Mouse (Mus musculus) CH12.LX (cell line): ENCODE measurements at regions not wholly inside any gene's neighbourhood (a gene's known extent, or its start where the extent isn't known, plus 50 kb on each side); places are given as distances from the start of the nearest gene placed in this dataset.

Experiments
- DNase-seq: peaks from one replicate; pipeline ENCODE4 v3.0.0-alpha.2; 2013; ENCODE audit errors: extremely low read depth
- H3K27ac ChIP-seq: 2 replicates; pipeline ENCODE4 v1.5.1; 2012; ENCODE audit warnings: low read depth, mild to moderate bottlenecking, control low read depth, moderate library complexity; ENCODE audit not compliant: insufficient read depth
- H3K27me3 ChIP-seq: replicated peaks from 2 replicates; pipeline ENCODE3; 2012; ENCODE audit warnings: inconsistent platforms
- H3K36me3 ChIP-seq, 2 experiments: replicated peaks in 1 of 2; 2 replicates each; pipeline versions ENCODE3 to v1.6.1; 2012; ENCODE audit warnings: inconsistent platforms in 1 of 2, low read length in 1 of 2, mild to moderate bottlenecking in 1 of 2, mixed read lengths in 1 of 2, moderate library complexity in 1 of 2; ENCODE audit not compliant: control insufficient read depth in 1 of 2, insufficient read depth in 1 of 2
- H3K4me1 ChIP-seq, 2 experiments: 2 replicates each; pipeline ENCODE4 v1.6.1; 2012; ENCODE audit warnings: inconsistent platforms in 1 of 2, moderate library complexity in 1 of 2; ENCODE audit not compliant: insufficient read depth in 2 of 2, control insufficient read depth in 1 of 2
- H3K4me2 ChIP-seq: 2 replicates; pipeline ENCODE4 v1.6.1; 2012; ENCODE audit warnings: low read depth, mild to moderate bottlenecking, control low read depth; ENCODE audit not compliant: poor library complexity, insufficient read depth, severe bottlenecking
- H3K4me3 ChIP-seq, 3 experiments: fragments of 150-350 bp in 1 of 3; sonication (generic) in 1 of 3; replicated peaks in 1 of 3; 2 replicates each; pipeline versions ENCODE3 to v1.5.1; 2011 to 2012; ENCODE audit warnings: low read depth in 2 of 3, low read length in 2 of 3, mild to moderate bottlenecking in 2 of 3, moderate library complexity in 2 of 3, control low read depth in 1 of 3, improper control_type of control experiment in 1 of 3, inconsistent platforms in 1 of 3, mixed read lengths in 1 of 3; ENCODE audit not compliant: poor library complexity in 1 of 3
- H3K79me2 ChIP-seq: replicated peaks from 2 replicates; pipeline ENCODE4 v1.6.1; 2012; ENCODE audit warnings: mild to moderate bottlenecking, moderate library complexity; ENCODE audit not compliant: control insufficient read depth, poor library complexity, insufficient read depth, severe bottlenecking; ENCODE audit errors: extremely low read depth
- H3K9ac ChIP-seq: 2 replicates; pipeline ENCODE4 v1.6.1; 2012; ENCODE audit warnings: low read depth, mild to moderate bottlenecking, control low read depth, moderate library complexity; ENCODE audit not compliant: insufficient read depth
- H3K9me3 ChIP-seq: replicated peaks from 2 replicates; pipeline ENCODE3; 2012; ENCODE audit warnings: low read length, inconsistent platforms, mixed read lengths
- BHLHE40 ChIP-seq: IDR thresholded peaks from 2 replicates; pipeline ENCODE4 v1.6.1; 2011; ENCODE audit warnings: mild to moderate bottlenecking, low read depth, low read length, improper control_type of control experiment
- CHD1 ChIP-seq: IDR thresholded peaks from 2 replicates; pipeline ENCODE4 v1.6.1; 2012; ENCODE audit warnings: low read depth, low read length, improper control_type of control experiment, inconsistent platforms
- CHD2 ChIP-seq: IDR thresholded peaks from 2 replicates; pipeline ENCODE4 v1.6.1; 2011; ENCODE audit warnings: low read length, improper control_type of control experiment
- CTCF ChIP-seq, 2 experiments: IDR thresholded peaks in 1 of 2; conservative IDR thresholded peaks in 1 of 2; 2 replicates each; pipeline ENCODE4 v1.5.1; 2011 to 2012; ENCODE audit warnings: low read depth in 2 of 2, low read length in 2 of 2, improper control_type of control experiment in 1 of 2, inconsistent platforms in 1 of 2, mild to moderate bottlenecking in 1 of 2, moderate library complexity in 1 of 2
- ETS1 ChIP-seq: conservative IDR thresholded peaks from 2 replicates; pipeline ENCODE4 v1.6.1; 2012; ENCODE audit warnings: low read depth, mild to moderate bottlenecking, inconsistent platforms, low read length, improper control_type of control experiment, moderate library complexity
- HCFC1 ChIP-seq: IDR thresholded peaks from 2 replicates; pipeline ENCODE4 v1.6.1; 2012; ENCODE audit warnings: low read depth, mild to moderate bottlenecking, inconsistent platforms, low read length, improper control_type of control experiment
- IRF4 ChIP-seq: IDR thresholded peaks from 2 replicates; pipeline ENCODE4 v1.6.1; 2014; ENCODE audit warnings: low read depth, mild to moderate bottlenecking, inconsistent platforms, low read length, improper control_type of control experiment
- KAT2A ChIP-seq: IDR thresholded peaks from 2 replicates; pipeline ENCODE4 v1.6.1; 2012; ENCODE audit warnings: low read length, improper control_type of control experiment, inconsistent platforms; ENCODE audit not compliant: insufficient replicate concordance
- MAX ChIP-seq: IDR thresholded peaks from 2 replicates; pipeline ENCODE4 v1.6.1; 2011; ENCODE audit warnings: low read length, improper control_type of control experiment
- MEF2A ChIP-seq: IDR thresholded peaks from 2 replicates; pipeline ENCODE4 v1.6.1; 2014; ENCODE audit warnings: low read depth, mild to moderate bottlenecking, inconsistent platforms, low read length, improper control_type of control experiment, borderline replicate concordance
- MXI1 ChIP-seq: IDR thresholded peaks from 2 replicates; pipeline ENCODE4 v1.6.1; 2011; ENCODE audit warnings: mild to moderate bottlenecking, low read depth, low read length, improper control_type of control experiment
- MYC ChIP-seq: IDR thresholded peaks from 2 replicates; pipeline ENCODE4 v1.6.1; 2011; ENCODE audit warnings: low read depth, mild to moderate bottlenecking, improper control_type of control experiment, low read length
- NELFE ChIP-seq: IDR thresholded peaks from 2 replicates; pipeline ENCODE4 v1.6.1; 2011; ENCODE audit warnings: low read depth, low read length, improper control_type of control experiment
- NRF1 ChIP-seq: IDR thresholded peaks from 2 replicates; pipeline ENCODE4 v1.6.1; 2014; ENCODE audit warnings: low read depth, mild to moderate bottlenecking, inconsistent platforms, low read length, improper control_type of control experiment, moderate library complexity
- POLR2A ChIP-seq: IDR thresholded peaks from 2 replicates; pipeline ENCODE4 v1.6.1; 2011; ENCODE audit warnings: low read depth, mild to moderate bottlenecking, improper control_type of control experiment, low read length
- POLR2AphosphoS2 ChIP-seq: IDR thresholded peaks from 2 replicates; pipeline ENCODE4 v1.6.1; 2011; ENCODE audit warnings: low read depth, low read length, improper control_type of control experiment
- RAD21 ChIP-seq: IDR thresholded peaks from 2 replicates; pipeline ENCODE4 v1.6.1; 2011; ENCODE audit warnings: low read depth, mild to moderate bottlenecking, low read length, improper control_type of control experiment, moderate library complexity
- SIN3A ChIP-seq: IDR thresholded peaks from 2 replicates; pipeline ENCODE4 v1.6.1; 2012; ENCODE audit warnings: low read length, improper control_type of control experiment, inconsistent platforms
- TBP ChIP-seq: conservative IDR thresholded peaks from 2 replicates; pipeline ENCODE4 v1.6.1; 2011; ENCODE audit warnings: low read depth, low read length, improper control_type of control experiment
- TCF12 ChIP-seq: IDR thresholded peaks from 2 replicates; pipeline ENCODE4 v1.6.1; 2014; ENCODE audit warnings: low read depth, mild to moderate bottlenecking, inconsistent platforms, low read length, improper control_type of control experiment
- UBTF ChIP-seq: IDR thresholded peaks from 2 replicates; pipeline ENCODE4 v1.6.1; 2012; ENCODE audit warnings: low read depth, mild to moderate bottlenecking, inconsistent platforms, low read length, improper control_type of control experiment, moderate library complexity
- USF2 ChIP-seq: conservative IDR thresholded peaks from 2 replicates; pipeline ENCODE4 v1.6.1; 2011; ENCODE audit warnings: low read depth, low read length, improper control_type of control experiment
- ZMIZ1 ChIP-seq: IDR thresholded peaks from 2 replicates; pipeline ENCODE4 v1.6.1; 2012; ENCODE audit warnings: low read depth, mild to moderate bottlenecking, inconsistent platforms, low read length, improper control_type of control experiment
- dilution Hi-C: fragments of 300-500 bp; cut with MboI; formaldehyde crosslinking; loops from 2 replicates; pipeline ENCODE4 v1.14.3; 2020; ENCODE audit warnings: low sequenced_read_pairs; ENCODE audit not compliant: extremely low pct_unique_long_range_greater_than_20kb, extremely low pct_ligation_motif_present
- in situ Hi-C: fragments of 300-500 bp; cut with MboI; formaldehyde crosslinking; loops from 3 replicates; pipeline ENCODE4 v1.14.3; 2019; ENCODE audit warnings: low sequenced_read_pairs, low pct_ligation_motif_present, low pct_unique_long_range_greater_than_20kb, mixed read lengths

DNA sequence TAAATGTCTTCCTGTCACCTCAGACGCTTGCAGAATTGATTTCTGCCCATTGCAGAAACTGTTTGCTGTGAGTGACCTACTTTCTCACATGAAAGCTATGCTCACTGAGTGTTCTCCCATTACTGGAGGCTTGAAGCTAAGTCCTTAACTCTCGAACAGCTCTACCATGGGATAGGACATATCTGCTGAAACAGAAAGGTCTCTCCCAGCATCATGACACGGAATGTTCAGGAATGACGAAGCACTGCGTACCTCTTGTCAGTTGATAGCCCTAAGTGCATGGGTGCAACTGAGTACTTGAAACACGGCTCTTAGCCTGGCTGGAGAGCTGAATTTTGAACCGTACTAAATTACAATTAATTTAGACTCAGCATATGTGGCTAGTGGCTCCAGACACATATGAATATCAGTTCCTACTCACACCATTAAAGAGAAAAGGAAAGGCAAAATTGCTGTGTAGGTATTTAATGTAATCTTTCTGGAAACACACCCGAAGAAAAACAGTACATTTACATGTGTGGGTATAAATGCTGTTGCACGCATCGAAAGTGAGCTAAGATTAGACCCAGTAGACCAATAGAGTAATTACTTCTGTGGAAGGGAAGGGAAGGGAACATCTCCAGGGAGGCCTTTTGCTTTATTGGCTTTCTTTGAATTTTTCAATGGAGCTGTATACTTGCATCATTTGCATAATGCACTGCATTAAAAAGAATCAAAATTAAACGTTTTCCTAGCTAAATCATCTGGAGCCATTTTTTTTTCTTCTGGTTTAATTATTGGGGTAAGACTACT lies 97.6 kb upstream of the Fhl2 start:
- no peak for TF ChIP-seq KAT2A
- no peak for TF ChIP-seq TCF12
- no peak for TF ChIP-seq TBP
- TF ChIP-seq IRF4, result no peak
- no peak for TF ChIP-seq ETS1
- TF ChIP-seq NRF1, result no peak
- no peak for TF ChIP-seq UBTF
- TF ChIP-seq CTCF (conservative IDR thresholded peaks at IDR 0.05 in 1 of 2, IDR thresholded peaks at IDR 0.05 in 1 of 2; ENCODE audit: low read depth in 2 of 2, low read length in 2 of 2), result no peak
- TF ChIP-seq BHLHE40, result no peak
- TF ChIP-seq NELFE, result no peak
- no peak for TF ChIP-seq USF2
- TF ChIP-seq MAX, result no peak
- TF ChIP-seq POLR2AphosphoS2, result no peak
- TF ChIP-seq SIN3A, result no peak
- no peak for TF ChIP-seq ZMIZ1
- TF ChIP-seq CHD1, result no peak
- TF ChIP-seq MXI1, result no peak
- TF ChIP-seq POLR2A, result no peak
- no peaks in the 10 kb centered on the region for H3K9me3 ChIP-seq
- H3K27ac ChIP-seq, result no peak overlapping the region
- H3K4me2 ChIP-seq, result no peak overlapping the region
- no peak for DNase-seq
- no peaks in the 10 kb centered on the region for H3K36me3 ChIP-seq
- H3K4me1 ChIP-seq, result no peaks in the 10 kb centered on the region
- dilution Hi-C loops, result no loop called here
- no peak overlapping the region for H3K4me3 ChIP-seq
- in situ Hi-C loops, result loop anchor here (5.0 to 25.0 kb wide), 2 partner anchors 338 to 443 kb away; partner anchors contain the start of gene 1500015O10Rik
- H3K9ac ChIP-seq, result no peak overlapping the region
- no peaks in the 10 kb centered on the region for H3K27me3 ChIP-seq
- no peaks in the 10 kb centered on the region for H3K79me2 ChIP-seq

DNA sequence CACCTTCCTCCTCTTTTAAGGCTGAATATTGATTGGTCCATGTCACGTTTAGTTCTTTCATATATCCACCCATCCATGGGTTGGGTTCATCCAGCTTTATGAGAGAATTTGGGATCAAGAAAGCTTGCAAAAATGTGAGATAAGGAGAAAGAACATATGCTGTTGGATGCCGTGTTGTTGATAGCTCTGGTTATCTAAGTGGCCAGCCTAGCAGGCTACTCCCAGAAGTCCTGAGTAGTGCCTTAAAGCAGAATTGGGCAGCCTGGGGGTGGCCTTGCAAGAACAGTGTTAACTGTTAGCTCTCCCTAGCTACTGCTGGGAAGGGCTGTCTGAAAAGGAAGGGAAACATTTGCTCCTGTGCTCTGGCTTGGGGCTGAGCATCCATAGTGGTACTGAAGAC lies 100.8 kb upstream of the Fhl2 start:
- no peak for DNase-seq
- Histone ChIP-seq H3K79me2 (no peaks in the 10 kb centered on the region), H3K27me3 (no peaks in the 10 kb centered on the region), H3K4me3 (no peak overlapping the region), H3K9ac (no peak overlapping the region), H3K4me1 (peaks cover 3 to 5% of the 10 kb centered on the region in 2 experiments), H3K4me2 (no peak overlapping the region), H3K27ac (no peak overlapping the region), H3K9me3 (no peaks in the 10 kb centered on the region), H3K36me3 (no peaks in the 10 kb centered on the region)
- dilution Hi-C loops (no loop called here), in situ Hi-C loops (loop anchor here (5.0 to 25.0 kb wide), 2 partner anchors 335 to 440 kb away; partner anchors contain the start of gene 1500015O10Rik)
- TF ChIP-seq HCFC1 (no peak), MEF2A (no peak), CHD2 (no peak), KAT2A (no peak), ETS1 (no peak), MYC (no peak), NELFE (no peak), MXI1 (no peak), POLR2A (no peak), RAD21 (no peak), MAX (no peak), NRF1 (no peak), BHLHE40 (no peak), CHD1 (no peak), UBTF (no peak), CTCF (conservative IDR thresholded peaks at IDR 0.05 in 1 of 2, IDR thresholded peaks at IDR 0.05 in 1 of 2; ENCODE audit: low read depth in 2 of 2, low read length in 2 of 2) (no peak)
